Mouse (Mus musculus): ENCODE results near the gene Acbd3. TPM values are rescaled to one million over a fixed set of nuclear protein-coding genes. Genes with fewer than 3 reads are reported as not detected.

Gene Acbd3
- polyA plus RNA-seq, 1 experiment from 2014 or later: 32.0 TPM

- H3K9ac ChIP-seq (ENCODE audit: low read depth, low read length): no peak overlapping the region
- H3K27ac ChIP-seq (replicated peaks; ENCODE audit: low read depth, low read length): no peak overlapping the region
- no peak for ATAC-seq (ENCODE audit: low read depth)
- no peak overlapping the region for H3K4me2 ChIP-seq (ENCODE audit: low read depth, low read length)
- WGBS: 56% methylated on average over 5 of the region's 5 CpGs
- no peaks in the 10 kb centered on the region for H3K36me3 ChIP-seq (ENCODE audit: control insufficient read depth, insufficient read depth, low read length)
- peaks cover 12% of the 10 kb centered on the region for H3K4me1 ChIP-seq (ENCODE audit: control insufficient read depth, insufficient read depth, low read length)
- H3K27me3 ChIP-seq (replicated peaks; ENCODE audit: control insufficient read depth, insufficient read depth, low read length): no peaks in the 10 kb centered on the region; the same call in 1 of the 2 replicates
- no peak overlapping the region for H3K4me3 ChIP-seq (ENCODE audit: low read depth, low read length)
- no peak for DNase-seq (ENCODE audit: low spot score)
- no peaks in the 10 kb centered on the region for H3K9me3 ChIP-seq (ENCODE audit: control insufficient read depth, low read length)
Measured at GRCm38 (mm10) chr1:180766557-180766956, 40.7 kb downstream of the Acbd3 start.

DNA sequence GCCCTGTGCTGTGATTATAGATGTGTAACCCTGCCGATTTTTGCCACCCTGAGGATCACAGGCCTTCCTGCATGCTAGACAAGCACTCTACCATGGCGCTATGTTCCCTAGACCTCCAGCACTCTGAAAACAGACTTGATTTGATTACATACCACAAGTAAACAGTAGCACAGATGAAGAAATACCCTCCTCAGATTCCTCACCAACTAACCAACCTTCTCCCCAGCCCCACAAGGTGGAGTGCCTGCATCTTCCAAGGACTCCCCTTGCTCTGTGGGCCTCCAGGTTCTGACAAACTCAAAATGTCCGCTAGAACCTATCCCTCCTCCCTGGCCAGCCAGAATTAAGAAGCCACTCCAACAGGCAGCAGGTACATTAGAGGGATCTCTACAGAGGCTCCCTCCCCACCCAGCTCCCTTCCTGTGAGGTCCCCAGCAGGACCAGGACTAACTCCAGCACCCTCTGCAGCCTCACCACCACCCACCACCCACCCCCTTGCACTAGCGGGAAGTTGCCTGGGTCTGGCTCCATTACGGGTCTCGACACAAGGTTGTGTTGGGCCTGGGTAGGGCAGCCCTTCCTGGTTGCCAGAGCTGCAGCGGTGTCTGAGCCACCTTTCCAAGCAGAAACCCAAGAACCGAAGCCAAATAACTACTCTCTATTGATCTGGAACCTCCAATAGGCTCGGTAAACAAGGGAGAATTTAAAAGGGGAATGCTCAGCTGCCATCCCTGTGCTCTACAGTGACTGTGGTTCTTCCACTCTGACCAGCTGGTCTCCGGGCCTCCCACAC is 41.9 kb downstream of the Acbd3 start:
- ATAC-seq (ENCODE audit: low read depth): peak; percentile 23; the same call in 1 of the 2 replicates
- Histone ChIP-seq H3K9ac (ENCODE audit: low read depth, low read length) (peak overlapping the region; percentile 70), H3K27ac (replicated peaks; ENCODE audit: low read depth, low read length) (peak overlapping the region; percentile 19; the same call in 1 of the 2 replicates), H3K36me3 (ENCODE audit: control insufficient read depth, insufficient read depth, low read length) (no peaks in the 10 kb centered on the region), H3K4me3 (ENCODE audit: low read depth, low read length) (peak overlapping the region; percentile 51), H3K4me2 (ENCODE audit: low read depth, low read length) (peak overlapping the region; percentile 74), H3K9me3 (ENCODE audit: control insufficient read depth, low read length) (0 out of 2 replicates have a peak, but pooled peaks cover 4% of the 10 kb centered on the region), H3K27me3 (replicated peaks; ENCODE audit: control insufficient read depth, insufficient read depth, low read length) (no peaks in the 10 kb centered on the region; the same call in 1 of the 2 replicates), H3K4me1 (ENCODE audit: control insufficient read depth, insufficient read depth, low read length) (peaks cover 12% of the 10 kb centered on the region)
- 19% methylated on average over 10 of the region's 10 CpGs for WGBS
- no peak for DNase-seq (ENCODE audit: low spot score)

- H3K36me3 ChIP-seq (ENCODE audit: control insufficient read depth, insufficient read depth, low read length): no peaks in the 10 kb centered on the region
- H3K4me1 ChIP-seq (ENCODE audit: control insufficient read depth, insufficient read depth, low read length): peaks cover 12% of the 10 kb centered on the region
- H3K4me3 ChIP-seq (ENCODE audit: low read depth, low read length): peak overlapping the region; percentile 51
- peak overlapping the region; percentile 70 for H3K9ac ChIP-seq (ENCODE audit: low read depth, low read length)
- DNase-seq (ENCODE audit: low spot score) (peak; percentile 78), ATAC-seq (ENCODE audit: low read depth) (peak; percentile 91)
- 3% methylated on average over 36 of the region's 37 CpGs for WGBS
- no peaks in the 10 kb centered on the region for H3K27me3 ChIP-seq (replicated peaks; ENCODE audit: control insufficient read depth, insufficient read depth, low read length)
- H3K4me2 ChIP-seq (ENCODE audit: low read depth, low read length): peak overlapping the region; percentile 74
- H3K27ac ChIP-seq (replicated peaks; ENCODE audit: low read depth, low read length): peak overlapping the region; percentile 19; the same call in 1 of the 2 replicates
- H3K9me3 ChIP-seq (ENCODE audit: control insufficient read depth, low read length): 0 out of 2 replicates have a peak, but pooled peaks cover 4% of the 10 kb centered on the region
Measured at GRCm38 (mm10) chr1:180768334-180769168, 42.7 kb downstream of the Acbd3 start.

GRCm38 (mm10) chr1:180771306-180771705 is 45.5 kb downstream of the Acbd3 start:
- Histone ChIP-seq H3K27ac (replicated peaks; ENCODE audit: low read depth, low read length) (no peak overlapping the region), H3K9ac (ENCODE audit: low read depth, low read length) (no peak overlapping the region), H3K9me3 (ENCODE audit: control insufficient read depth, low read length) (peaks cover 8% of the 10 kb centered on the region; the same call in 1 of the 2 replicates), H3K4me2 (ENCODE audit: low read depth, low read length) (no peak overlapping the region), H3K4me3 (ENCODE audit: low read depth, low read length) (no peak overlapping the region), H3K4me1 (ENCODE audit: control insufficient read depth, insufficient read depth, low read length) (peaks cover 19% of the 10 kb centered on the region), H3K36me3 (ENCODE audit: control insufficient read depth, insufficient read depth, low read length) (no peaks in the 10 kb centered on the region), H3K27me3 (replicated peaks; ENCODE audit: control insufficient read depth, insufficient read depth, low read length) (no peaks in the 10 kb centered on the region)
- 63% methylated on average over 5 of the region's 5 CpGs for WGBS
- DNase-seq (ENCODE audit: low spot score) (no peak), ATAC-seq (ENCODE audit: low read depth) (no peak)

GRCm38 (mm10) chr1:180771722-180772121 is 45.9 kb downstream of the Acbd3 start:
- WGBS: 68% methylated on average over 4 of the region's 4 CpGs
- DNase-seq (ENCODE audit: low spot score): no peak

GRCm38 (mm10) chr1:180772291-180772690 is 46.4 kb downstream of the Acbd3 start:
- Histone ChIP-seq H3K4me1 (ENCODE audit: control insufficient read depth, insufficient read depth, low read length) (peaks cover 22% of the 10 kb centered on the region), H3K4me2 (ENCODE audit: low read depth, low read length) (no peak overlapping the region), H3K4me3 (ENCODE audit: low read depth, low read length) (no peak overlapping the region), H3K9ac (ENCODE audit: low read depth, low read length) (no peak overlapping the region), H3K36me3 (ENCODE audit: control insufficient read depth, insufficient read depth, low read length) (no peaks in the 10 kb centered on the region), H3K9me3 (ENCODE audit: control insufficient read depth, low read length) (peaks cover 8% of the 10 kb centered on the region; the same call in 1 of the 2 replicates), H3K27ac (replicated peaks; ENCODE audit: low read depth, low read length) (no peak overlapping the region), H3K27me3 (replicated peaks; ENCODE audit: control insufficient read depth, insufficient read depth, low read length) (no peaks in the 10 kb centered on the region)
- ATAC-seq (ENCODE audit: low read depth): no peak
- DNase-seq (ENCODE audit: low spot score): no peak
- WGBS: 88% methylated on average over 3 of the region's 3 CpGs

More at GRCm38 (mm10) chr1:180771722-180772121, 45.9 kb downstream of the Acbd3 start:
- Histone ChIP-seq H3K9ac (ENCODE audit: low read depth, low read length) (no peak overlapping the region), H3K36me3 (ENCODE audit: control insufficient read depth, insufficient read depth, low read length) (no peaks in the 10 kb centered on the region), H3K9me3 (ENCODE audit: control insufficient read depth, low read length) (peaks cover 8% of the 10 kb centered on the region; the same call in 1 of the 2 replicates), H3K4me3 (ENCODE audit: low read depth, low read length) (no peak overlapping the region), H3K4me1 (ENCODE audit: control insufficient read depth, insufficient read depth, low read length) (peaks cover 22% of the 10 kb centered on the region), H3K27ac (replicated peaks; ENCODE audit: low read depth, low read length) (no peak overlapping the region), H3K4me2 (ENCODE audit: low read depth, low read length) (no peak overlapping the region), H3K27me3 (replicated peaks; ENCODE audit: control insufficient read depth, insufficient read depth, low read length) (no peaks in the 10 kb centered on the region)
- no peak for ATAC-seq (ENCODE audit: low read depth)

DNA sequence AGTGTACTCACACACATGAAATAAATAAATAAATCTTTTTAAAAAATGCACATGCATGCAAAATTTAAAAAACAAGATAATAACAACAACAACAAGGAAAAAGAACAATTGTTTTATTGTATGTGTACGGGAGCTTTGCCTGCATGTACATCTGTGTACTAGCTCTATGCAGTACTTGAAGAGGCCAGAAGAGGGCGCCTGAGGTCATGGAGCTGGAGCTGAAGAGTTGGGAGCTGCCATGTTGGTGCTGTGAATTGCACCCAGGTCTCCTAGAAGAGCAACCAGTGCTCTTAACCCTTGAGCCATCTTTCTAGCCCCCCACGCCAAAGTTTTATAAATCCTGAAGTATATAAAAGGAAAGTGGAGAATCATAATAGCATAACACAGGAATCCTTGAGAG is 48.8 kb downstream of the Acbd3 start:
- no peak for ATAC-seq (ENCODE audit: low read depth)
- no peak for DNase-seq (ENCODE audit: low spot score)
- peaks cover 8% of the 10 kb centered on the region; the same call in 1 of the 2 replicates for H3K9me3 ChIP-seq (ENCODE audit: control insufficient read depth, low read length)
- H3K27ac ChIP-seq (replicated peaks; ENCODE audit: low read depth, low read length): no peak overlapping the region
- 54% methylated on average over 3 of the region's 3 CpGs for WGBS
- H3K4me2 ChIP-seq (ENCODE audit: low read depth, low read length): no peak overlapping the region
- H3K27me3 ChIP-seq (replicated peaks; ENCODE audit: control insufficient read depth, insufficient read depth, low read length): no peaks in the 10 kb centered on the region
- peaks cover 10% of the 10 kb centered on the region; the same call in 1 of the 2 replicates for H3K4me1 ChIP-seq (ENCODE audit: control insufficient read depth, insufficient read depth, low read length)
- no peaks in the 10 kb centered on the region for H3K36me3 ChIP-seq (ENCODE audit: control insufficient read depth, insufficient read depth, low read length)
- no peak overlapping the region for H3K4me3 ChIP-seq (ENCODE audit: low read depth, low read length)
- H3K9ac ChIP-seq (ENCODE audit: low read depth, low read length): no peak overlapping the region

GRCm38 (mm10) chr1:180775317-180775716 is 49.5 kb downstream of the Acbd3 start:
- WGBS: 82% methylated on average over 9 of the region's 10 CpGs
- H3K4me1 ChIP-seq (ENCODE audit: control insufficient read depth, insufficient read depth, low read length): peaks cover 10% of the 10 kb centered on the region; the same call in 1 of the 2 replicates
- no peak overlapping the region for H3K27ac ChIP-seq (replicated peaks; ENCODE audit: low read depth, low read length)
- no peak overlapping the region for H3K9ac ChIP-seq (ENCODE audit: low read depth, low read length)
- peaks cover 8% of the 10 kb centered on the region; the same call in 1 of the 2 replicates for H3K9me3 ChIP-seq (ENCODE audit: control insufficient read depth, low read length)
- no peak overlapping the region for H3K4me2 ChIP-seq (ENCODE audit: low read depth, low read length)
- no peak overlapping the region for H3K4me3 ChIP-seq (ENCODE audit: low read depth, low read length)
- no peaks in the 10 kb centered on the region for H3K36me3 ChIP-seq (ENCODE audit: control insufficient read depth, insufficient read depth, low read length)
- no peaks in the 10 kb centered on the region for H3K27me3 ChIP-seq (replicated peaks; ENCODE audit: control insufficient read depth, insufficient read depth, low read length)
- DNase-seq (ENCODE audit: low spot score): no peak
- no peak for ATAC-seq (ENCODE audit: low read depth)

Data from embryonic facial prominence, embryonic 14.5 days (tissue).